Mouse (Mus musculus): ENCODE measurements around the gene Ank3. TPM values are rescaled to one million over a fixed set of nuclear protein-coding genes. Genes with fewer than 3 reads are reported as not detected.

The Ank3 gene
- polyA plus RNA-seq, 1 experiment from 2014 or later: 7.1 TPM

DNA sequence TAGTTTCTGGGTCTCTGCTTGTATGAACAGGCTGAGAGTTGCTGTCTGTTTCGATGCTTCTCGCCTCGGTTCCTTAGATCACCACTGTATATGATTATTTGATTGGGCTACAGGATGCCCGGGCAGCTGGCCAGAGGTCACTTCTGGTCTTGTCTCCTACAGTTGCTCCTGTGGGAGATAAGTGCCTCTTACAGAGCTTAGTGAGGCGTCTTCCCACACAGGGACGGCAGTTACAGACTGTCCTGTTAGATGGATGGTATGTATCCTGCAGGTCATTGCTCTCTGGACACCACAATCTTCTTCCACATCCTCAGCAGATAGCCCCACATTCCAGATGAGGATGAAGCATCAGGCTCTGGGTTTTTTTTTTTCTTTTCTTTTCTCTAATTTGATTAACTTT lies 21.7 kb downstream of the Ank3 start:
- H3K9me3 ChIP-seq (ENCODE audit: low read length): no peaks in the 10 kb centered on the region
- TF ChIP-seq CTCF (IDR thresholded peaks at IDR 0.05; ENCODE audit: low read depth) (no peak), EP300 (IDR thresholded peaks at IDR 0.05; ENCODE audit: low read depth) (no peak)
- H3K4me2 ChIP-seq (ENCODE audit: low read depth, low read length): no peak overlapping the region
- no peaks in the 10 kb centered on the region for H3K27me3 ChIP-seq (ENCODE audit: insufficient read depth, low read length)
- 66% methylated on average over 6 of the region's 6 CpGs for WGBS (ENCODE audit: insufficient replicate concordance)
- no peaks in the 10 kb centered on the region for H3K36me3 ChIP-seq (replicated peaks; ENCODE audit: insufficient read depth, low read length)
- no peaks in the 10 kb centered on the region for H3K4me1 ChIP-seq (ENCODE audit: insufficient read depth)
- H3K4me3 ChIP-seq (ENCODE audit: low read depth, low read length): no peak overlapping the region
- ATAC-seq (no peak), DNase-seq (no peak)
- H3K9ac ChIP-seq (replicated peaks): no peak overlapping the region
- no peak overlapping the region for H3K27ac ChIP-seq (ENCODE audit: low read depth)

DNA sequence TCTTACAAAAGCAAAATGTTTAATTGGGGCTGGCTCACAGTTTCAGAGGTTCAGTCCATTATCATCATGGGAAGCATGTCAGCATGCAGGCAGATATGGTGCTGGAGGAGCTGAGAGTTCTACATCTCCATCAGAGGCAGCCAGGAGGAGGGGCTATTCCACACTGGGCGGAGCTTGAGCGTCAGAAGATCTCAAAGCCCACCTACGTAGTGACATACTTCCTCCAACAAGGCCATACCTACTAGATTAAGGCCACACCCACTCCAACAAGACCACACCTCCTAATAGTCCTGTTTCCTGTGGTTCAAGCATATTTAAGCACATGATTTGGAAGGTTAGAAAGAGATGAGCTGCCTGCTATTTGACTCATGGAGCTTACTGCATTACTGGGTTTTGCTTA lies 25.5 kb downstream of the Ank3 start:
- Histone ChIP-seq H3K4me2 (ENCODE audit: low read depth, low read length) (no peak overlapping the region), H3K4me3 (ENCODE audit: low read depth, low read length) (no peak overlapping the region), H3K9ac (replicated peaks) (no peak overlapping the region), H3K36me3 (replicated peaks; ENCODE audit: insufficient read depth, low read length) (no peaks in the 10 kb centered on the region), H3K27ac (ENCODE audit: low read depth) (no peak overlapping the region), H3K4me1 (ENCODE audit: insufficient read depth) (no peaks in the 10 kb centered on the region), H3K9me3 (ENCODE audit: low read length) (no peaks in the 10 kb centered on the region), H3K27me3 (ENCODE audit: insufficient read depth, low read length) (no peaks in the 10 kb centered on the region)
- WGBS (ENCODE audit: insufficient replicate concordance): 87% methylated on average over 3 of the region's 3 CpGs
- no peak for TF ChIP-seq EP300 (IDR thresholded peaks at IDR 0.05; ENCODE audit: low read depth)
- no peak for TF ChIP-seq CTCF (IDR thresholded peaks at IDR 0.05; ENCODE audit: low read depth)
- ATAC-seq (no peak), DNase-seq (no peak)

DNA sequence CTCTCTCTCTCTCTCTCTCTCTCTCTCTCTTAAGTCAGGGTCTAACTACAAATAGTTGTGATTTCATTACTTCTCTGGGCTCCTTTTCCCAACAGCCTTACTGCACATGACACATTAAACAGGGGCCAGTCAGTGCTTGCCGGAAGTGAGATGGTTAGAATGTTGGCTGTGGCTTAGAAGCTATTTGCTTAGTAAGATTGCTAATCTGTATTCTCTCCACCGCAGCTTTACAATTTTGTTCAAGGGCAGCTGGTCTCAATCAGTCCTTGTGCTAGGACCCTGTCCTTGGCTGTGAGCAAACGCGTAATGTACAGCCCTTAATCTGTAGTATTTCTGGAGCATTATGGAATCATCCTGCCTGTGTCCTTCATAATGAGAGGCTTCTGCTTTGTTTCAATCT lies 31.6 kb downstream of the Ank3 start:
- DNase-seq: no peak
- TF ChIP-seq EP300 (IDR thresholded peaks at IDR 0.05; ENCODE audit: low read depth) (no peak), CTCF (IDR thresholded peaks at IDR 0.05; ENCODE audit: low read depth) (no peak)

DNA sequence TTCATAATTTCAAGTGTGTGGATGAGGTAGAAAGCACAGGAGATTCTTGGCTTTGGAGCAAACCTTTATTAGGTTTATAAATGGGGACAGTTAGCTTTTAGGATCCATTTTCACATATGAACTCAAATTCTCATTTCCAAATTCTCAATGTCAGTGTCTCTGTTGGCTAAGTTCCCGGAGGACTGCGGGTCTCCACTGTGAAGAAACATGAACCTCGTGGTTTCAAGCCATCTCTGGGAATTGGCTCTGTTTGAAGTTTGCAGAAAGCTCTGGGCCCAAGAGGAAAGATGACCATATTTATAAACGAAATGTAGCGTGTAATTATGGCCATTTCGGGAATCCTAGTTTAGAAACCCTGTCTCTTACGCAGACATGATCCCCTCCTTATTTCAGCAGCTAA lies 32.5 kb downstream of the Ank3 start:
- Histone ChIP-seq H3K27ac (ENCODE audit: low read depth) (no peak overlapping the region), H3K27me3 (ENCODE audit: insufficient read depth, low read length) (no peaks in the 10 kb centered on the region), H3K9ac (replicated peaks) (no peak overlapping the region), H3K4me1 (ENCODE audit: insufficient read depth) (no peaks in the 10 kb centered on the region), H3K9me3 (ENCODE audit: low read length) (no peaks in the 10 kb centered on the region), H3K4me3 (ENCODE audit: low read depth, low read length) (no peak overlapping the region), H3K4me2 (ENCODE audit: low read depth, low read length) (no peak overlapping the region), H3K36me3 (replicated peaks; ENCODE audit: insufficient read depth, low read length) (no peaks in the 10 kb centered on the region)
- no peak for TF ChIP-seq CTCF (IDR thresholded peaks at IDR 0.05; ENCODE audit: low read depth)
- TF ChIP-seq EP300 (IDR thresholded peaks at IDR 0.05; ENCODE audit: low read depth): no peak
- 83% methylated on average over 7 of the region's 7 CpGs for WGBS (ENCODE audit: insufficient replicate concordance)
- DNase-seq (no peak), ATAC-seq (no peak)

More for the DNA sequence above, 31.6 kb downstream of the Ank3 start:
- Histone ChIP-seq H3K27me3 (ENCODE audit: insufficient read depth, low read length) (no peaks in the 10 kb centered on the region), H3K4me3 (ENCODE audit: low read depth, low read length) (no peak overlapping the region), H3K9ac (replicated peaks) (no peak overlapping the region), H3K9me3 (ENCODE audit: low read length) (no peaks in the 10 kb centered on the region), H3K27ac (ENCODE audit: low read depth) (no peak overlapping the region), H3K4me2 (ENCODE audit: low read depth, low read length) (no peak overlapping the region), H3K4me1 (ENCODE audit: insufficient read depth) (no peaks in the 10 kb centered on the region), H3K36me3 (replicated peaks; ENCODE audit: insufficient read depth, low read length) (no peaks in the 10 kb centered on the region)
- ATAC-seq: no peak
- 72% methylated on average over 4 of the region's 4 CpGs for WGBS (ENCODE audit: insufficient replicate concordance)

DNA sequence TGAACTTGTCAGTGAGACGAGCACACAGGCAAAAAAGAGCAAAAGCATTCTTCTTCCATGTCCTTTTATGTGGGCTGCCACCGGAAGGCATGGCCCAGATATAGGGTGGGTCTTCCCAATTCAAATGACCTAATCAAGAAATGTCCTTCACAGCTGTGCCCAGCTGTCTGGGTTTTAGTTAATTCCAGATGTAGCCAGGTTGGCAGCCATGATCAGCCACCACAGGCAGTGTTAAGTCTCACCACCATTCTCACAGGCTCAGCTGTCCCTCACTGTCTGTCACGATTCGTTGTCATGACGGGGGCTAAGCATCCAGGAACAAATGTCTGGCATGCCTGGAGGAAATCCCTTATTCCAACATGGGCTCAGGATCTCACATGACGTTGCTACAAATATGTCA lies 36.6 kb downstream of the Ank3 start:
- no peak overlapping the region for H3K9ac ChIP-seq (replicated peaks)
- no peak overlapping the region for H3K4me3 ChIP-seq (ENCODE audit: low read depth, low read length)
- ATAC-seq (no peak), DNase-seq (no peak)
- no peaks in the 10 kb centered on the region for H3K36me3 ChIP-seq (replicated peaks; ENCODE audit: insufficient read depth, low read length)
- 82% methylated on average over 6 of the region's 6 CpGs for WGBS (ENCODE audit: insufficient replicate concordance)
- no peak overlapping the region for H3K27ac ChIP-seq (ENCODE audit: low read depth)
- no peaks in the 10 kb centered on the region for H3K9me3 ChIP-seq (ENCODE audit: low read length)
- H3K27me3 ChIP-seq (ENCODE audit: insufficient read depth, low read length): no peaks in the 10 kb centered on the region
- TF ChIP-seq EP300 (IDR thresholded peaks at IDR 0.05; ENCODE audit: low read depth) (no peak), CTCF (IDR thresholded peaks at IDR 0.05; ENCODE audit: low read depth) (no peak)
- no peak overlapping the region for H3K4me2 ChIP-seq (ENCODE audit: low read depth, low read length)
- H3K4me1 ChIP-seq (ENCODE audit: insufficient read depth): no peaks in the 10 kb centered on the region

DNA sequence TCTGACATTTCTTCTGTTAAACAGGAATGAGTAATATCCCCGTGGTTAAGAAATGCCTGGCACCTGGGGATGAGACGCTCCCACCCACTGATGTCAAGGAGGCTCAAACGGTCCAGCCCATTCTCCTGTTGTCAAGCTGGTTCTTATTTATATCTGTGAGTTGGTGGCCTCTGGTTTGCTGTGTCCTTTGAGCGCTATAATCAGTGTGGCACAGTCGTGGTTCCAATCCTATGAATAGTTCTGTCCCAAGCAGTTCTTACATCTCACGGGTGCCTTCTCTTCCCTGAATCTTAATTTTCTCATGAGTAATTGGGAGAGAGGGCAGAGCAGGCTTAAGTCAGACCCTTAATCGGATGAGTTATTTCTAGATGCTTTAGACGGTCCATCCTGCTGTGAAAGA lies 40.9 kb downstream of the Ank3 start:
- H3K4me2 ChIP-seq (ENCODE audit: low read depth, low read length): no peak overlapping the region
- H3K27ac ChIP-seq (ENCODE audit: low read depth): no peak overlapping the region
- no peak overlapping the region for H3K9ac ChIP-seq (replicated peaks)
- no peaks in the 10 kb centered on the region for H3K9me3 ChIP-seq (ENCODE audit: low read length)
- TF ChIP-seq EP300 (IDR thresholded peaks at IDR 0.05; ENCODE audit: low read depth): no peak
- no peak for TF ChIP-seq CTCF (IDR thresholded peaks at IDR 0.05; ENCODE audit: low read depth)
- H3K4me1 ChIP-seq (ENCODE audit: insufficient read depth): no peaks in the 10 kb centered on the region
- H3K27me3 ChIP-seq (ENCODE audit: insufficient read depth, low read length): no peaks in the 10 kb centered on the region
- 72% methylated on average over 8 of the region's 8 CpGs for WGBS (ENCODE audit: insufficient replicate concordance)
- DNase-seq (no peak), ATAC-seq (no peak)
- no peaks in the 10 kb centered on the region for H3K36me3 ChIP-seq (replicated peaks; ENCODE audit: insufficient read depth, low read length)
- H3K4me3 ChIP-seq (ENCODE audit: low read depth, low read length): no peak overlapping the region

- no peak overlapping the region for H3K9ac ChIP-seq (replicated peaks)
- ATAC-seq: no peak
- H3K27me3 ChIP-seq (ENCODE audit: insufficient read depth, low read length): no peaks in the 10 kb centered on the region
- no peaks in the 10 kb centered on the region for H3K36me3 ChIP-seq (replicated peaks; ENCODE audit: insufficient read depth, low read length)
- H3K4me2 ChIP-seq (ENCODE audit: low read depth, low read length): no peak overlapping the region
- no peak overlapping the region for H3K27ac ChIP-seq (ENCODE audit: low read depth)
- no peaks in the 10 kb centered on the region for H3K9me3 ChIP-seq (ENCODE audit: low read length)
- DNase-seq: no peak
- TF ChIP-seq CTCF (IDR thresholded peaks at IDR 0.05; ENCODE audit: low read depth) (no peak), EP300 (IDR thresholded peaks at IDR 0.05; ENCODE audit: low read depth) (no peak)
- 66% methylated on average over 5 of the region's 5 CpGs for WGBS (ENCODE audit: insufficient replicate concordance)
- H3K4me1 ChIP-seq (ENCODE audit: insufficient read depth): no peaks in the 10 kb centered on the region
- H3K4me3 ChIP-seq (ENCODE audit: low read depth, low read length): no peak overlapping the region
Observed at GRCm38 (mm10) chr10:69444546-69444945, 46.0 kb downstream of the Ank3 start.

All from liver, postnatal 0 days (tissue).